In genomic region chr13:58418656-58419055, GRCm38 (mm10) we compare ENCODE assay signal across 28 mouse cellular contexts. TPM values are rescaled to one million over a fixed set of nuclear protein-coding genes. Genes with fewer than 3 reads are reported as not detected.
A peak's percentile ranks its signal among the peaks of the same experiment; 100 is the strongest.
DNase-seq lines count a peak whose midpoint lies in the region; ATAC-seq lines count a peak whose summit lies in the region.
"Had no signal": no experiment of that assay in that cellular context is flagged by ENCODE, and none has a peak within 500 bp of the region (broad histone marks: within the 10 kb centered on the region; RNA-seq: fewer than 3 reads in every experiment).

No protein-coding gene starts in this region.

- peaks cover 20% of the 10 kb centered on the region for H3K27me3 ChIP-seq in megakaryocyte, embryonic 14.5 days (replicated peaks)
- H3K27me3 ChIP-seq: embryonic facial prominence, embryonic 12.5 days; embryonic facial prominence, embryonic 15.5 days; heart, embryonic 13.5 days; hindbrain, embryonic 12.5 days; hindbrain, embryonic 15.5 days had no signal

- peak; percentile 56 to 59 for DNase-seq in spleen, postnatal 36 days (ENCODE audit: low spot score in 2 of 2)
- no peak for DNase-seq in spleen, postnatal 14 days (ENCODE audit: low spot score in 2 of 2)
- peak; percentile 28 to 32 for DNase-seq in B cell, adult 2 months
- no peak for DNase-seq in left cerebral cortex, postnatal 25 days (ENCODE audit: low spot score in 2 of 2)
- no peak for DNase-seq in right cerebral cortex, postnatal 4 days
- DNase-seq: adrenal gland, adult 2 months; adrenal gland, postnatal 14 days; cerebellum, adult 11 months; cerebellum, adult 2 months; cerebellum, adult 9-11 months; cerebellum, postnatal 25 days; forebrain, postnatal 0 days; gastrocnemius, postnatal 25 days; heart, adult 2 months; heart, postnatal 14 days had no signal

- intact Hi-C loops in left cerebral cortex, postnatal 25 days (cut with DNase I) = no loop called here

- no peak for ATAC-seq in megakaryocyte, adult 5-6 weeks (ENCODE audit: poor library complexity, severe bottlenecking)
- ATAC-seq in neutrophil, adult 5-6 weeks (ENCODE audit: extremely low read depth, insufficient number of reproducible peaks, low FRiP score, poor library complexity, severe bottlenecking) = peak; percentile 32; the same call in 1 of the 2 replicates
- ATAC-seq: forebrain, embryonic 14.5 days; forebrain, postnatal 0 days had no signal

- H3K4me1 ChIP-seq in megakaryocyte, embryonic 14.5 days = no peaks in the 10 kb centered on the region
- H3K4me1 ChIP-seq: embryonic facial prominence, embryonic 12.5 days; hindbrain, embryonic 12.5 days; hindbrain, embryonic 15.5 days had no signal

- no peaks in the 10 kb centered on the region for H3K36me3 ChIP-seq in megakaryocyte, embryonic 14.5 days (replicated peaks; ENCODE audit: low read length)
- H3K36me3 ChIP-seq: embryonic facial prominence, embryonic 12.5 days; embryonic facial prominence, embryonic 15.5 days; G1E; heart, embryonic 10.5 days; heart, embryonic 13.5 days; hindbrain, embryonic 12.5 days; hindbrain, embryonic 15.5 days had no signal

- H3K4me3 ChIP-seq in megakaryocyte, embryonic 14.5 days (replicated peaks) = peak overlapping the region; percentile 33
- H3K4me3 ChIP-seq: embryonic facial prominence, embryonic 12.5 days; embryonic facial prominence, embryonic 15.5 days; heart, adult 2 months; heart, embryonic 10.5 days; heart, embryonic 13.5 days; hindbrain, embryonic 12.5 days; hindbrain, embryonic 15.5 days had no signal

- peaks cover 46% of the 10 kb centered on the region for H3K9me3 ChIP-seq in megakaryocyte, embryonic 14.5 days
- H3K9me3 ChIP-seq: embryonic facial prominence, embryonic 12.5 days; embryonic facial prominence, embryonic 15.5 days; heart, embryonic 10.5 days; heart, embryonic 13.5 days; hindbrain, embryonic 12.5 days; hindbrain, embryonic 15.5 days had no signal

RNA-seq across cellular contexts. Expression of gene Hnrnpk, which starts 15.5 kb away (rescaled TPM):
- polyA plus RNA-seq in megakaryocyte, embryonic 14.5 days (2012; ENCODE audit: insufficient read depth, low replicate concordance) = 91.3 and 488 TPM in 2 replicates
- total RNA-seq in megakaryocyte, adult 5-6 weeks (2015) = 665 and 701 TPM in 2 replicates
- total RNA-seq in megakaryocyte, adult 5-6 weeks (2017) = 1,381 and 1,571 TPM in 2 replicates
- 1,458 and 1,547 TPM in 2 replicates for total RNA-seq in neutrophil, adult 5-6 weeks (2017)
- 100 to 1,000 TPM; 573 to 639 TPM for total RNA-seq in left cerebral cortex, postnatal 25 days (2021)

RNA-seq across cellular contexts. Expression of gene Rmi1, which starts 16.6 kb away (rescaled TPM):
- 0.42 and 2.8 TPM in 2 replicates for polyA plus RNA-seq in megakaryocyte, embryonic 14.5 days (2012; ENCODE audit: insufficient read depth, low replicate concordance)
- 40.6 and 46.0 TPM in 2 replicates for total RNA-seq in megakaryocyte, adult 5-6 weeks (2015)
- total RNA-seq in megakaryocyte, adult 5-6 weeks (2017) = 23.6 and 25.5 TPM in 2 replicates
- 38.4 and 45.8 TPM in 2 replicates for total RNA-seq in neutrophil, adult 5-6 weeks (2017)
- total RNA-seq in left cerebral cortex, postnatal 25 days (2021) = 10 to 100 TPM; 13.7 to 15.2 TPM

RNA-seq across cellular contexts. Expression of gene 2210016F16Rik, which starts 33.6 kb away (rescaled TPM):
- 1.1 and 3.2 TPM in 2 replicates for polyA plus RNA-seq in megakaryocyte, embryonic 14.5 days (2012; ENCODE audit: insufficient read depth, low replicate concordance)
- total RNA-seq in megakaryocyte, adult 5-6 weeks (2015) = 20.8 and 21.8 TPM in 2 replicates
- total RNA-seq in megakaryocyte, adult 5-6 weeks (2017) = 12.3 and 12.6 TPM in 2 replicates
- total RNA-seq in neutrophil, adult 5-6 weeks (2017) = 7.7 and 8.1 TPM in 2 replicates
- total RNA-seq in left cerebral cortex, postnatal 25 days (2021) = 1 to 10 TPM; 5.7 to 6.7 TPM

RNA-seq across cellular contexts. Expression of gene Kif27, which starts 59.7 kb away (rescaled TPM):
- not detected in 2 replicates for polyA plus RNA-seq in megakaryocyte, embryonic 14.5 days (2012; ENCODE audit: insufficient read depth, low replicate concordance)
- total RNA-seq in megakaryocyte, adult 5-6 weeks (2015) = not detected in 2 replicates
- total RNA-seq in megakaryocyte, adult 5-6 weeks (2017) = not detected in 2 replicates
- not detected in 2 replicates for total RNA-seq in neutrophil, adult 5-6 weeks (2017)
- 1 to 10 TPM; 2.9 to 4.3 TPM for total RNA-seq in left cerebral cortex, postnatal 25 days (2021)
- total RNA-seq: common myeloid progenitor, adult 5-6 weeks; hematopoietic stem cell, adult 5-6 weeks had no signal
- polyA plus RNA-seq: G1E had no signal

Comparison
In these comparisons a context has a peak if more than half of its experiments do, and no peak if none do; other contexts are left out.
1. DNase-seq: peak in spleen, postnatal 36 days (2 of 2) and B cell, adult 2 months (2 of 2); none in spleen, postnatal 14 days (0 of 2), left cerebral cortex, postnatal 25 days (0 of 2) and right cerebral cortex, postnatal 4 days (single experiment).